Mouse (Mus musculus) lung, postnatal 25 days (tissue): ENCODE measurements at regions not wholly inside any gene's neighbourhood (a gene's known extent, or its start where the extent isn't known, plus 50 kb on each side); places are given as distances from the start of the nearest gene placed in this dataset.
A peak's percentile ranks its signal among the peaks of the same experiment; 100 is the strongest.

Source experiments
- DNase-seq: peaks from one replicate; pipeline ENCODE4 v3.0.0; 2022; ENCODE audit warnings: low spot score

DNA sequence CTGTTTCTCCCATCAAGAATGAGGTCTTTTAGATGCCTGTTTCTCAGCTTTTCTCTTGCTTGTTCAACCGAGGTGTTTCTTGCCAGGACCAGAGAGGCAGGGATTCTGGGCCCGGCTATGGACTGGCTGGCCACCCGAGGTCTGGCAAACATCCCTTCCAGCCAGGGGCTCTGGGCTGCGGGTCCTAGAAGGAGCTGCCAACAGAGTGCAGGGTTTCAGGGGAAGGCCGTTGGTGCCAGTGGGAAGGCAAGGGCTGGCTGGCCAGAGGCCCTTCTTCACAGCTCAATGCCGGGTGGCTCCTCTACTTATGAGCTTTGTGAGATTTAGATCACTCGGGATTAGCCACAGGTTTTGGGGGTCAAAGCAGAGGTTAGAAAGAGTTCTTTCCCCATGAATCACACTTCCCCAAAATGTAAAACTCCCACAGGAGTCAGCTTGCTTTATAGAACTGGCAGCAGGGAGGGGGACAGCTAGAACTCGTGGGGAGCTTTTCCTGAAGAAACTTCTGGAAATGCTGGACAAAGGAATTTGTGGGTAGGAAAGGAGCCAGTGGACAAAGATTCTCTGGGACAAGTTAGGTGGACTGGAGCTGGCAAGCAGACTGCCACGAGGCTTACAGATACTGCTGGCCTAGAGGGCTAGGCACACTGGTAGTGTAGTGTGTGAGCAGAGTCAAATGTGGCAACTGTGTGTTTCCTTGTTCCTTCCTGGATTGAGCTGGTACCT is 104.1 kb upstream of the Vps8 start:
- DNase-seq, result no peak

DNA sequence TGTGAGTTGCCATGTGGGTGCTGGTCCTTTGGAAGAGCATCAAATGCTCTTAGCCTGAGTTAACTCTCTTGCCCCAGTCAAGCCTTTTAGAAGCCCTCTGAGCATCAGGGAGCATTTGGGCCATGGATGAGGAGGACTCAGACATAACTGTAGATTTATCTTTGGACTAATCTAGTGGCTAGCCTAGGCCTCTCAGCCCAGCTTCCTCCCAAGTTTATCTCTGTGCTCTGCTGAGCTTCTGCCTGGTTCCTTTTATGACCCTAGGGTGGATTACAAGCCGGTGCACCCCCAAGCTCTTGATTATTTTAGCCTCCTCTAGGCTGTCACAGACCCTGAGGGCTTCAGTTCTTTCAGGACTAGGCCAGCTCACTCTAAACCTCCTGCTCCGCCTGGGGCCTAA is 102.6 kb upstream of the Vps8 start:
- DNase-seq, result no peak

DNA sequence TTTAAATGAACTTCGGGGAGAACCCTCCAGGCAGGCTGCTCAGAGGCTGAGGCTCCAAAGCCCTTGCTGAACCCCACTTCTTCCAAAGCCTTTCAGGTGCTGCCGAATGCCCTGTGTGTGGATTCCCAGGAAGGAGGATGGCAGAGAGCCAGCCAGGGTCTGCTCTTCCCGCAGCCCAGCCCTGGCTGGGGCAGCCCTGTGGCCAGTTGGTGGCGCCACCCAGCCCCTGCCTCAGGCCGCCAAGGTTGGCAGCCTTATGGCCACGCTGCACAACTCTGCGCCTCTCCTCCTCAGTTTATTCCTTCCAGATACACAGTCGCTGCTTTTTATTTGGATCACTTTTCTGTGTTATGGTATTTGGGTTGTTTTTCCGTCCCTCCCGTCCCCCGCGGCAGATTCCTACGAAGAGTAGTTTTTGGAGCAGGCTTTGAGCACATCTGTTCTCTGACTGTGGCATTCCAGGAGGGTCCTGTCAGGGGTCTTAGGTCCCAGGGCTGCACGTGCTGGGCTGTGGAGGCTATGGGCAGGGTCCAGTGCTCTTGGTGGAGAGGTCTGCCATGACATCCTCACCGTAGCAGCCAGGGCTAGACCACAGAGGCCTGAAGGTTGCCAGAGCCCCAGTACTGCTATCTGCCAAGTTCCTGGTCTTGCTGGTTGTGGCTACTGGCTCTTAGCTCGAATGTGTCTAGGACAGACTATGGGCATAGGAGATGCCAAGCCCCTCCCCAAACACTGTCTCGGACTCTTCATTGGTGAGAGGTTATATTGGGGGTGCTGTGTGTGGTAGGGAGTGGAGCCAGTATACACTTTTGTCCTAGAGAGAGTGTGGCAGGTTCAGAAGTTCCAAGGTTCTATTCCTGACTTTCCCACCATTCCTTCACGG is 101.5 kb upstream of the Vps8 start:
- no peak for DNase-seq

DNA sequence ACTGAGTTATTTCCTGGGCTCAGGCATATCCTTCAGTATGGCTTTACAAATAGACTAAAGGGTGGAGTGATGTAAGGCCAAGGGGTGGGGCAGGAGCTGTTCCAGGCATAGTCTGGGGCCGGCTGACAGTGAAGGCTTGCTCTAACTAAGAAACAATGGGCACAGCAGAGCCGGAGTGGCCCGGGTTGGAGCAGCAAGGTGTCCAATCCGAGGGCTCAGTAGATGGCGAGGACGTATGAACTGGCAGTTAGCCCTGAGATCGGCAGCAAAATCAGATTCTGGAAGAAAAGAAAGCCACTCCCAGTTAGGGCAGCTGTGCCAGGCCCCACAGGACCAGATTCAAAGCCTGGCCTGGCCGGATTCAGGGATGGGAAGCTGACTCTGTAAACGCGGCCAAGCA is 100.5 kb upstream of the Vps8 start:
- DNase-seq, result peak; percentile 69

DNA sequence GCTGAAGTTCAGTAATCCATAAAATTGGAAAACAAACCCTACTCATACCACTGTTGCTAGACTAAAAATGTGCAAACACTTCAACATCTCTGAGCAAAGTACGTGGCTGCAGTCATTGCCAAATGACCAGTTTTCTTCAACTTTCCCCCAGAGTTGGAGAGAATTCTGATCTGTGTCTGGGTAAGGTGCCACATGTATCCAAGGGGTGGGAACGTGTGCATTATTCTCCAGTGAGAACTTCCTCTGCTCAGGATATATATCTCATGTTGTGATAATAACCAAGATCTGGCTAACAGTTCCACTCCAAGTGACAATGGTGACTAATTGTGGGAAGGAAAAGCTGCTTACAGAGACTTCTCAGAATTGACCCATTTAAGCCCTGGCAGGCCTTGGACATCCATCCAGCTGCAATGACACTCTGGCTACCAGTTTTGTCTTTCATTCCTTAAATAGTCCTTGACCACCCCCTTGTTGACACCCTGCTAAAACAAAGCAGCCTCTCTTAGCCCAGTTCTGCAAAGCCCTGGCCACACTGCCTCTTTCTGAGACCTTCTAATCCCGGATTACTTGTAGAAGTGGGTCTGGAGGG is 99.4 kb upstream of the Vps8 start:
- no peak for DNase-seq

DNA sequence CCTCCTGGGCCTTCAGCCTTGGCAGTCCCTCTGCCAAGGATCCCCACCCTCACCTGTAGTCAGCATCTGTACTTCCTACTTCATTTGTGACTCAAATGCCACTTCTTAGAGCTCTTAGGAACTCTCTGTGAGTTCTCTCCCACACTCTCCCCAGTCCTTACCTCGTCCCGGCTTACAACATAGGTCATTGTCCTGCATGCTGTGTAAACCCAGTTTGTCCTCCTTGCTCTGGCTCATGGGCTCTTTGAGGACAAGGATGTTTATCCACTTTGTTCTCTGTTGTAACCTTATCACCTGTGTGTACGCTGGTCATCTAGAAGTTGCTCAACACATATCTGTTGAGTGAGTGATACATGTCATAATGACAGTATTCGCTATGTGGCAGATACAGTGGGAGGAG is 94.9 kb upstream of the Vps8 start:
- DNase-seq, result peak; percentile 62

DNA sequence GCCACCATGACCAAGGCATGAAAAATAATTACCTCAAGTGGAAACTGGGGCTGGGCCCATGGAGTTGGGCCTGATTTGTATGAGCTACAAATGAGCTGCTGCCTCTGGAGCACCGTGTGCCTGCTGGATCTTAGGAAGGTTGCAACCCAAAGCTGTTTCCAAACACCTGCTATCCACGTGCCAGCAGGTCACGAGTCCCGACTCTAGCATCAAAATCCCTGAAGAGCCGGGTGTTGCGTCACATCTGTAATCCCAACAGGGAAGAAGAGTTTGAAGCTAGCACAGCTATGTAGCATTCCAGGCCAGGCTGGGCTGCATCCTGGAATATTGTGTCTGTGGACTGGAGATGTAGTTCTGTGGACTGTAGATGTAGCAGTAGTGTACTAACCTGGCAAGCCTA is 93.7 kb upstream of the Vps8 start:
- DNase-seq, result no peak

DNA sequence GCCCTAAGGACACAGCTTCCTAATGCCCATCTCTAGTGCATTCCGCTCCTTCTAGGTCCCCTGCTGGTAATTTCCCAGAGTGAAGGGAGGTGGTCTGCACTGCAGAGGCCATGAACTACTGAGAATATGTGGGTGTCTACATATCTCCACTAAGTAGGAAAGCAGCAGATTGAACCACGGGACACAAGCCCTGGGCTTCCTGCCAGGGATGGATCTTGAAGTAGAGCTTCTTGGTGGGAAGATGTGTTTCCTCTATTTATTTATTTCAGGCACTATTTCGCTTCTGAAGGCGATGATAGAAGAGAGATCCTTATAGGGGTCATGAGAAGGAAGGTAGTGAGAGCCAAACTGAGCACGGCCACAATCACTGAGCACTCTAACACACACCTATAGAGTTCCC is 91.7 kb upstream of the Vps8 start:
- no peak for DNase-seq

DNA sequence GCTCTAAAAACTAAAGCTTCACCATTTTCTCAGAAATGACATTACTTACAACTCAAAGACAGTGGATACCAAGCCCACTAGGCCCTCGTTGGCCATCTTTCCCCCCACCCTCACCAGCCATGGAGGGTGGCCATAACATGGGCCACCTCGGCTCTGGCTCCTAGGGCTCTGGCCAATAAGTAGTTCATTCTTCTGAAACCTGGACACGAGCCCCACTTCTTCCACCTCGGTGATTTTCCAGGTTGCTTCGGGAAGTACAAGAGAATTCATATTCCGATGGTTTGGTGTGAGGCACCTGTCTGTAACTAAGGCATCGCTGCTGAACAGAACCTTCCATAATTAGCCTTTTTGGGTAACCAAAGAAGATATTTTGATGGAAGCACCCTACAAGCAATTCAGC is 90.5 kb upstream of the Vps8 start:
- no peak for DNase-seq

DNA sequence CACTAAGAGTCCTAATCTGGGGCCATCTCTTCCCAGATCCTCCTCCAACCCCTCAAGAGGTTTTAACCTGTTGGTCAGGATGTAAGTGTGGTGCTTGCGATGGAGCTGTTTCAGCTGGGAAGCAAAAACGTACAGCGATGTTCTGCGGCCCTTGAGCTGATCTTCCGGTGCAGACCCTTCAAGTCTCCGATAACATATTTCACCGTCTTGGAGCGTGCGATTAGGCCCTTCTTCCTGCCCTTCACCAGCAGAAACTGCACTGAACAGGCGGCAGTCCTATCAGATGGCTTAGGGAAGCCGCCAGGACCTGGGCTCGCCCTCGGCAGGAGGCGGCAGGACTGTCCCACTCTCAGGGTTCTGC is 90.1 kb upstream of the Vps8 start:
- no peak for DNase-seq

DNA sequence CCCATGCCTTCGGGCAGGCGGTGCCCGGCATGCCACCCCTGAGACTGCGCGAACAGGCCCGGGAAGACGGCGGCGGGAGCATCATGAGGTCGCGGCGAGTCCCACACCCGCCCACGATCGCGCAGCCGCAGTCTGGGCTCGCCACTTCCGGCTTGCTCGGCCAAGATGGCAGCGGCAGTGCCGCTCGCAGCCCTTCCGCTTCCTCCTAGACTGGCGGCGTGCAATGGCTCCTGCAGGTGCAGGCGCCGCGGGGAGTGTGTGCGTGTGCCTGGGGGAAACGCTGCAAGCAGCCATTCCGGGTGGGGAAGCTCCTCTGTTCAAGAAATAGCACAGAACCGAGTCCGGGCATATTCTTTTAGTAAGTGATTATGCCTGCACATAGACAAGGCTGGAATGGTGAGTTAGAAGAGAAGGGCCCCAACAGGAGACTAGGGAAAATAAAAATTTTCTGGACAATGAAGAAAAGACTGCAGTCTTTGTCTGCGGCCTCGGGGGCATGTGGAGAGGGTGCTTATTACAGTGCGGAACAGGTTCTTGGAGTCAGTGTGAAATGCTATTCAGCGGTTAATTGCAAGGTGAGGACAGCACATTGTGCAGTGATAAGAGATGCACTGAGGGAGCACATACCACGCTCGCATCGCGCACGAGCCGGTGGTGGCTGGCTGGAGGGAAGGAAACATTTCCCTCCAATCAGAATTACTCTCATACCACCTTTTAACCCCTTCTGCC is 89.5 kb upstream of the Vps8 start:
- DNase-seq, result peak; percentile 92

DNA sequence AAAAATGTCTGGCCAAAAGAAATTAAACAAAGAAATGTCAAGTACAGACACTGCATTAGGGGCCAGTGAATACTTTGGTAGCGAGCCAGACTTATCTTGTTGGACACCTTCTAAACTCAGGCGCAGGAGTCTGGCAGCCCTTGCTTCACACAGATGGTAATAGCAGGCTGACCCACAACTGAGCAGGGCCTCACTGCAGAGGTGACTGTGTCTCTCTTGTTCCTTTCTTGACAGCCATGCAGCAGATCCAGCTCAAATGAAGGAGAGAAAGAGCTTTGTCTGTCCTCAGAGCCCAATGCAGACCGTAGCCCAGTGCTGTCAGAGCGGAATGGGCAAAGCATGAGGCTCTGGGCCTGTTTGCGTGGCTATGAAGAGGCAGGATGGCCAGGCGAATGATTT is 83.9 kb upstream of the Vps8 start:
- DNase-seq, result peak; percentile 48

DNA sequence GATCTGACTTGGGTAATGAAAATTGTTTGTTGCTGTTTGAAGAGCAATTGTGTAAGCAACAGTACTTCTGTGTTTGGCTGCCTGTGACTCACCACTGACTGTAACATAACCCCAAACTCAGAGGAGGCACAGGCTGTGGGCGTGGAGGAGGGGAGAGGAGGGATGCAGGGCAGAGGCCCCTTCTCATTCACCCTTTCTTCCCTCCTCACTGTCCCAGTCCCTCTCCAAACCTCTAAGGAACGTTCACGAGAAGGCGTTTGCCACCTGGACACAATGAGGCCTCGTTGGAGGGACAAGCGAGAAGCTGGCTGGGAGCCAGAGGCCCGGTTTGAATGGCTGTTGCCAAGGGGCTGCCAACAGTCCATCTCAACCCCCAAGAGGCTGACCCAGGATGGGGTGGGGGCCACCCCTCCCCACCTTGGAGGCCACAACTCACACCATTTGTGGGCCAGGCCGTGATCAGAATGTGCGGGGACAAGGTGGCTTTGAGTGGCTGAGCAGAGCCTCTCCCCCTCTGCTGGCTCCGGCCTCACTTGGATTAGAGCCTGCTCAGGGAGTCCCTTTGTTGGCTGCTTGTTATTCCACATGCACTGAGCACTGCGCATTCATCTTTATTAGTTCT is 83.3 kb upstream of the Vps8 start:
- DNase-seq, result peak; percentile 54

DNA sequence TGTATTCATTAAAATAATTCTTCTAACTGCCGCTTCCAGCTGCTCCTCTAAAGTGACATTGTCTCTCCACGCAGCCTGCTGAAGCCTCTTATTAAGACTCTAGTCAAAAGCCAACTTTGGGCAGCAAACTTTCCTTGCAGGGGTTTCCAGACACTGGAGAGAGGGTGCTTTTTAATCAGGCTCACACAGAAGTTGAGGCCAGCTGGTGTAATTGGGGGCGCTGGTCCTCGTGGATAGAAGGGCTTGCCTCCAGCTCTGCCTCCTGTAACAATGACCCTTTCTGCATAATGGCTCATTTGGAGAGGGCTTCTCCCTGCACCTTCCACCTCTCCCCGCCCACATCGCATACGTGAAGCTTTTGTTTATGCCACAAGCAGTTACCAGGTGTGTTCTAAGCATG is 82.8 kb upstream of the Vps8 start:
- no peak for DNase-seq

DNA sequence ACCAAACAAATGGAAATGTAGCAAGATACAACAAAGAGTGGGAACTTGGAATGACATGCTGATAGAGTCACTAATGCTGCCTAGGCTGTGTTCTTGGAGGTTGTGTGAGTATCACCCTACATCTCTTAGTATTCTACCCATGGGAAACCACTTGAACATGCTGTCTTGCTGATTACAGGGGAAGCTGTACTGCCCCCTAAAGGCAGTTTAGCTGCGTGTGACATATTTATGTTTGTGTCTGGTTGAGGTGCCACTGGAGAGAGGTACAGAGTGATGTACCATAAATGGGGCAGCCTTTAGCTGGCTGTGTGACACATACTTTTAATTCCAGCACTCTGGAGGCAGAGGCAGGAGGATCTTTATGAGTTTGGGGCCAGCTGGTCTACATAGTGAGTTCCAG is 73.0 kb upstream of the Vps8 start:
- DNase-seq, result peak; percentile 18

DNA sequence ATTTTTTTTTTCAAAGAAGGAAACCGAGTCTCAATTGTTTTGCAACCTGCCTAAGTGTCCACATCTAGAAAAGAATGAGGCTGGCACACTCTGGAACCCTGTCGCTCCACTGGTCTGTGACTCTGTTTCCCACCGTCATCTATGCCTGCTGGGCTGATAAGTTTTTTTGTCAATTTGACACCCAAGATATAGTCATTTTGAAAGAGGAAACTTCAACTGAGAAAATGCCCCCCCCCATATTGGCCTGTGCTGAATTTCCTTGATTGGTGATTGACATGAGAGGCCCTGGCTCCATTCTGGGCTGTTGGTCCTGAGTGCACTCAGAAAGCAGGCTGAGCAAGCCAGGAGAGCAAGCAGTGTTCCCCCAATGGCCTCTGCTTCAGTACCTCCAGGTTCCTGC is 71.6 kb upstream of the Vps8 start:
- no peak for DNase-seq

DNA sequence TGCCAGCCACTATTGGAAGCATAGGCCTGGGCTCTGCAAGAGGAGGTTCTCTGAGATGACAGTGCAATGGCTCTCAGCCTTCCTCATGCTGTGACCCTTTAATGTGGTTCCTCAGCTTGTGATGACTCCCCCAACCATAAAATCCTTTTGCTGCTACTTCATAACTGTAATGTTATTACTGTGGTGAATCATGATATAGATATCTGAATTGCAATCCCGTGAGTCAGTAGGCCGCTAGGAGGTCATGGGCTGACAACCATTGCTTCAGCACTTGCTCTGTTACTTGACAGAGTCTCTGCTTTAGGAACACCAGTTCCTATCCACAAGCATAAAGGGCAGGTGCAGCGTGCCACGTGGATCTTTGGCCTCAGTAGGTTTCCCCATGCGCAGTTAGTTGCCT is 69.8 kb upstream of the Vps8 start:
- DNase-seq, result no peak

DNA sequence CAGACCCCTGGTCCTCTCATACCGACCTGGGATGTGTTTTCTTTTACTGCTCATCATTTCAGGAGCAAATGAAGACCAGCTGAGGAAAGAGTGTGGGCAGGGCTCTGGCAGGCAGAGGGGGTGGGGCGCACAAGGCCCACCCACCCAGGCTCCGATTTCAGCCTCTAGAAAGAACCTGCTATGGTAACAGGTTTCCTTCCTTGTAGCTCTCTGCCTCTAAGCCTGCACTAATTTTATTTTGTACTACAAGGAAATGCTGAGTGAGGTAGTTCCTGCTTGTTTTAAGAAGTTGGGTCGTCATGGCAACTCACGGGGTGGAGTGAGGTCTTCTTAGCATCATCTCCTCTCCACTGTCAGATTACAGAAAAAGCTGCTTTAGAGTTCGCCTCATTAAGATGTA is 69.4 kb upstream of the Vps8 start:
- no peak for DNase-seq

DNA sequence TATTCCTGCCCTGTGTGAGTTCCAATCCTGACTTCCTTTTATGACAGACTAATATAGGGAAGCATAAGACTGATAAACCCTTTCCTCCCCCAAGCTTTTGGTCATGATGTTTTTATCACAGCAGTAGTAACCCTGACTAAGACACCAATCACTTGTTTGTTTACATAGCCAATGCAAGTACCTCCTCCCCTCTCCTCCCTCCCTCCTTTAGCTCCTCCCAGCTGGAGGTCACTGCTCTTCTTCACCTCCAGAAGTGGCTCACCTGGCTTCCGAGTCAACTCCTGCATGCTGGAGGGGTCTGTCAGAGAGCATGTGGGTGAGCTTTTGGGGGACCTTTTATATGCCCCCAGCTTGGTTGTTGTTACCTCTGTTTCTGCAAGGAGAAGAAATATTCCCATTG is 67.3 kb upstream of the Vps8 start:
- no peak for DNase-seq

DNA sequence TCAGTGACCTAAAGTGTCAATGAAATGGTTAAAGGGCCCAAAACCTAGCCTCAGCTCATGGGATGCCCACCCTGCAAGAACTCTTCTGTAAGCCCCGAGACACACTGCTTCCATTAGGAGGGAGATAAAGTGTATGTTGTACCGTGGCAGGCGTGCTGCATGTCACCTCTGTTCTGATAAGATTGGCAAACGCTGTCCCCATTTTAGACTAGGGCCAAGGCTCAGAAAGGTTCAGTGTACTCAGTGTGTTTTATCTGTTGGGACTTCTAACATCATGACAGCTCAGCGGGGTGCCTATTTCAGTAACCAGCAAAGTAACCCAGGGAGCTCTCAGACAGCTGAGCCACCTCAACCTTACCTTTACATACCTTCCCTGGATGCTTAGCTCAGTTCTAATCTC is 65.5 kb upstream of the Vps8 start:
- DNase-seq, result no peak

DNA sequence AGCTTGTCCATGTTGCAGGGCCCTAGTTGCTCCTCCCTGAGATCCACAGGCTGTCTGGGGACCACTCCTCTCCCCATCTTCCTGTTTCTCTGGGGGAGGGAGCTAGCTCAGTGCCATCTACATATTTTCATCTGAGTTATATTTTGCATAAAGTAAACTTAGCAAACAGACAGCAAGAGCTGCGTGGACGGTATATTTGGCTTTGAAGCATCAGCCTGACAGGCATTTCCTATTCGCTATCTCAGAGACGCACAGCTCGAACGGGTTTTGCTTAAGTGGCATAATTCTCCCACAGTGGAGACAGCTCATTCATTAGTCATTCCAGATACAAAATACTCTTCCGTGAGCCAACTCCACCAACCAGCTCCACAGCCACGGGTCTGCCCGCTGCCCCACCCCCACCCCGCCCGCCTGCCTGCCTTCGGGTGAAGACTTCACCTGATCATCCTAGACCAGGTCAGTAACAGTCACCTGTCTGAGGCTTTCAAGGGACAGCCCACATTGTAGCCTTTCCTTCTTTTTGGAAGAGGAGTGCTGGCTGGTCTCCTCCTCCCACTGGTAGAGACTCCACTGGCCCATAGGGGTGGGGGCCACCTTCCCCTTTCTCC is 64.5 kb upstream of the Vps8 start:
- DNase-seq, result no peak

DNA sequence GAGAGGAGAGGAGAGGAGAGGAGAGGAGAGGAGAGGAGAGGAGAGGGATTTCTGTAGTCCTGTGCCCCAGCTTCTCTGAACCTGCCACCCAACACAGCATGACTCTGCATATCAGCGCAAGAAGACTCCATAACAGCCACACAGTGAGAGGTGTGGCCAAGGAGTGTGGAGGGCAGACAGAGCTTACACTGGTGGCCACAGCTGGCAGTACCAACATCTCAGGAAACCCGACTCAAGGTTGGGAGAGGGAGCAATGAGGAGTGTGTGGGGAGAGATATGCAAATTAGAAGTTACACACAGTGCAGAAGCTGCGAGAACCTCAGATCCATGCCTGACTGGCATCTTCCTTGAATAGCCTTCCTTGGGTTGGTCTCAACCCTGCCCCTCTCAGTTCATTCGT is 63.5 kb upstream of the Vps8 start:
- no peak for DNase-seq
